Mouse (Mus musculus) MEL (cell line): ENCODE measurements around the gene Gys1.

Experiments used
- CTCF ChIP-seq, 3 experiments: IDR thresholded peaks in 2 of 3; conservative IDR thresholded peaks in 1 of 3; 2 replicates each; pipeline ENCODE4 v1.5.1; 2011 to 2012; ENCODE audit warnings: low read length in 3 of 3, low read depth in 2 of 3, mild to moderate bottlenecking in 2 of 3, improper control_type of control experiment in 1 of 3, inconsistent platforms in 1 of 3, mixed read lengths in 1 of 3, moderate library complexity in 1 of 3; ENCODE audit not compliant: control insufficient read depth in 1 of 3, insufficient read depth in 1 of 3, poor library complexity in 1 of 3, severe bottlenecking in 1 of 3
- EP300 ChIP-seq, 2 experiments: IDR thresholded peaks; 2 replicates each; pipeline ENCODE4 v1.6.1; 2011; ENCODE audit warnings: improper control_type of control experiment in 2 of 2, low read length in 2 of 2, low read depth in 1 of 2, mild to moderate bottlenecking in 1 of 2
- GATA1 ChIP-seq: IDR thresholded peaks from 2 replicates; pipeline ENCODE4 v1.6.1; 2011; ENCODE audit warnings: low read depth, low read length, improper control_type of control experiment
- MAFK ChIP-seq: IDR thresholded peaks from 2 replicates; pipeline ENCODE4 v1.6.1; 2011; ENCODE audit warnings: low read depth, mild to moderate bottlenecking, low read length, improper control_type of control experiment, borderline replicate concordance
- MXI1 ChIP-seq: IDR thresholded peaks from 2 replicates; pipeline ENCODE4 v1.6.1; 2011; ENCODE audit warnings: mild to moderate bottlenecking, low read depth, low read length, improper control_type of control experiment
- NRF1 ChIP-seq: IDR thresholded peaks from 2 replicates; pipeline ENCODE4 v1.6.1; 2014; ENCODE audit warnings: low read depth, mild to moderate bottlenecking, inconsistent platforms, low read length, improper control_type of control experiment, moderate library complexity; ENCODE audit not compliant: poor library complexity, insufficient read depth, severe bottlenecking
- POLR2A ChIP-seq, 2 experiments: IDR thresholded peaks; 2 replicates each; pipeline ENCODE4 v1.6.1; 2011 to 2012; ENCODE audit warnings: low read length in 2 of 2, mild to moderate bottlenecking in 2 of 2, control low read depth in 1 of 2, improper control_type of control experiment in 1 of 2, low read depth in 1 of 2, moderate library complexity in 1 of 2; ENCODE audit not compliant: control insufficient read depth in 1 of 2, insufficient read depth in 1 of 2, poor library complexity in 1 of 2

GRCm38 (mm10) chr7:45437046-45437445 lies 2.4 kb downstream of the Gys1 start:
- TF ChIP-seq MAFK (no peak), POLR2A (IDR thresholded peaks at IDR 0.05; ENCODE audit: control insufficient read depth in 1 of 2, insufficient read depth in 1 of 2, low read depth in 1 of 2, low read length in 2 of 2, poor library complexity in 1 of 2) (no peak), EP300 (IDR thresholded peaks at IDR 0.05; ENCODE audit: low read depth in 1 of 2, low read length in 2 of 2) (no peak), CTCF (IDR thresholded peaks at IDR 0.05 in 2 of 3, conservative IDR thresholded peaks at IDR 0.05 in 1 of 3; ENCODE audit: control insufficient read depth in 1 of 3, insufficient read depth in 1 of 3, low read depth in 2 of 3, low read length in 3 of 3, poor library complexity in 1 of 3, severe bottlenecking in 1 of 3) (no peak), GATA1 (no peak), NRF1 (no peak), MXI1 (no peak)
